Mouse (Mus musculus): Measurements from ENCODE around the gene Vsig4.

DNA sequence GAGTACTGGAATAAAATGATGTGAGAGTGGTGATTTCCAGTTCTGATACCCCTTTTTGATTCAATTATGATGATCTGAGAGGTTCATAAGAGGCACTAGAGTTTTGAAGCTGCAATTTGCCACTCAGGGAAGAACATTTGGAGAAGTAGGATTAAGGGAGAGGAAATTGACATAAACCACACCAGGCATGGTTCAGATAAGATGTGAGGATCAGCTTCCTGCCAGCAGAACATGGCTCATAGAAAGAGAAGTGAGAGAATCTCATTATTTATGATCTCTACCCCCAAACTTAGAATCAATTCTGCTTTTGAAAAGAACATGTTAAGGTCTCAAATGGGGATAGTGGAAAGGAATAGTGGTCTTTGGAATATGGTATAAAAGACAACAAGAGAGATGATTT is 66.2 kb downstream of the Vsig4 start:
- TF ChIP-seq CTCF (IDR thresholded peaks at IDR 0.05; ENCODE audit: insufficient read depth, low read depth, low read length) (no peak), POLR2A (IDR thresholded peaks at IDR 0.05; ENCODE audit: insufficient read depth, low read depth, low read length) (no peak)

Measured in olfactory bulb, adult 2 months (tissue).